Mouse (Mus musculus) CH12.LX (cell line): ENCODE measurements around the gene Mdk. TPM values are rescaled to one million over a fixed set of nuclear protein-coding genes. Genes with fewer than 3 reads are reported as not detected.

Experiments used
- DNase-seq: peaks from one replicate; pipeline ENCODE4 v3.0.0-alpha.2; 2013; ENCODE audit errors: extremely low read depth
- H3K27ac ChIP-seq: 2 replicates; pipeline ENCODE4 v1.5.1; 2012; ENCODE audit warnings: low read depth, mild to moderate bottlenecking, control low read depth, moderate library complexity; ENCODE audit not compliant: insufficient read depth
- H3K27me3 ChIP-seq: replicated peaks from 2 replicates; pipeline ENCODE3; 2012; ENCODE audit warnings: inconsistent platforms
- H3K36me3 ChIP-seq, 2 experiments: replicated peaks in 1 of 2; 2 replicates each; pipeline versions ENCODE3 to v1.6.1; 2012; ENCODE audit warnings: inconsistent platforms in 1 of 2, low read length in 1 of 2, mild to moderate bottlenecking in 1 of 2, mixed read lengths in 1 of 2, moderate library complexity in 1 of 2; ENCODE audit not compliant: control insufficient read depth in 1 of 2, insufficient read depth in 1 of 2
- H3K4me1 ChIP-seq, 2 experiments: 2 replicates each; pipeline ENCODE4 v1.6.1; 2012; ENCODE audit warnings: inconsistent platforms in 1 of 2, moderate library complexity in 1 of 2; ENCODE audit not compliant: insufficient read depth in 2 of 2, control insufficient read depth in 1 of 2
- H3K4me2 ChIP-seq: 2 replicates; pipeline ENCODE4 v1.6.1; 2012; ENCODE audit warnings: low read depth, mild to moderate bottlenecking, control low read depth; ENCODE audit not compliant: poor library complexity, insufficient read depth, severe bottlenecking
- H3K4me3 ChIP-seq, 3 experiments: fragments of 150-350 bp in 1 of 3; sonication (generic) in 1 of 3; replicated peaks in 1 of 3; 2 replicates each; pipeline versions ENCODE3 to v1.5.1; 2011 to 2012; ENCODE audit warnings: low read depth in 2 of 3, low read length in 2 of 3, mild to moderate bottlenecking in 2 of 3, moderate library complexity in 2 of 3, control low read depth in 1 of 3, improper control_type of control experiment in 1 of 3, inconsistent platforms in 1 of 3, mixed read lengths in 1 of 3; ENCODE audit not compliant: poor library complexity in 1 of 3
- H3K79me2 ChIP-seq: replicated peaks from 2 replicates; pipeline ENCODE4 v1.6.1; 2012; ENCODE audit warnings: mild to moderate bottlenecking, moderate library complexity; ENCODE audit not compliant: control insufficient read depth, poor library complexity, insufficient read depth, severe bottlenecking; ENCODE audit errors: extremely low read depth
- H3K9ac ChIP-seq: 2 replicates; pipeline ENCODE4 v1.6.1; 2012; ENCODE audit warnings: low read depth, mild to moderate bottlenecking, control low read depth, moderate library complexity; ENCODE audit not compliant: insufficient read depth
- H3K9me3 ChIP-seq: replicated peaks from 2 replicates; pipeline ENCODE3; 2012; ENCODE audit warnings: low read length, inconsistent platforms, mixed read lengths
- BHLHE40 ChIP-seq: IDR thresholded peaks from 2 replicates; pipeline ENCODE4 v1.6.1; 2011; ENCODE audit warnings: mild to moderate bottlenecking, low read depth, low read length, improper control_type of control experiment
- CHD1 ChIP-seq: IDR thresholded peaks from 2 replicates; pipeline ENCODE4 v1.6.1; 2012; ENCODE audit warnings: low read depth, low read length, improper control_type of control experiment, inconsistent platforms
- CHD2 ChIP-seq: IDR thresholded peaks from 2 replicates; pipeline ENCODE4 v1.6.1; 2011; ENCODE audit warnings: low read length, improper control_type of control experiment
- CTCF ChIP-seq, 2 experiments: IDR thresholded peaks in 1 of 2; conservative IDR thresholded peaks in 1 of 2; 2 replicates each; pipeline ENCODE4 v1.5.1; 2011 to 2012; ENCODE audit warnings: low read depth in 2 of 2, low read length in 2 of 2, improper control_type of control experiment in 1 of 2, inconsistent platforms in 1 of 2, mild to moderate bottlenecking in 1 of 2, moderate library complexity in 1 of 2
- E2F4 ChIP-seq: IDR thresholded peaks from 2 replicates; pipeline ENCODE4 v1.6.1; 2011; ENCODE audit warnings: low read depth, low read length, improper control_type of control experiment; ENCODE audit not compliant: insufficient replicate concordance
- GABPA ChIP-seq: IDR thresholded peaks from 2 replicates; pipeline ENCODE4 v1.6.1; 2012; ENCODE audit warnings: low read depth, low read length, improper control_type of control experiment, inconsistent platforms; ENCODE audit not compliant: insufficient replicate concordance
- HCFC1 ChIP-seq: IDR thresholded peaks from 2 replicates; pipeline ENCODE4 v1.6.1; 2012; ENCODE audit warnings: low read depth, mild to moderate bottlenecking, inconsistent platforms, low read length, improper control_type of control experiment
- JUND ChIP-seq: conservative IDR thresholded peaks from 2 replicates; pipeline ENCODE4 v1.6.1; 2011; ENCODE audit warnings: low read depth, low read length, improper control_type of control experiment
- KAT2A ChIP-seq: IDR thresholded peaks from 2 replicates; pipeline ENCODE4 v1.6.1; 2012; ENCODE audit warnings: low read length, improper control_type of control experiment, inconsistent platforms; ENCODE audit not compliant: insufficient replicate concordance
- MAFK ChIP-seq: IDR thresholded peaks from 2 replicates; pipeline ENCODE4 v1.6.1; 2011; ENCODE audit warnings: low read length, improper control_type of control experiment; ENCODE audit not compliant: insufficient replicate concordance
- MAZ ChIP-seq: IDR thresholded peaks from 2 replicates; pipeline ENCODE4 v1.6.1; 2012; ENCODE audit warnings: low read depth, mild to moderate bottlenecking, inconsistent platforms, low read length, improper control_type of control experiment, moderate library complexity
- MEF2A ChIP-seq: IDR thresholded peaks from 2 replicates; pipeline ENCODE4 v1.6.1; 2014; ENCODE audit warnings: low read depth, mild to moderate bottlenecking, inconsistent platforms, low read length, improper control_type of control experiment, borderline replicate concordance
- MYC ChIP-seq: IDR thresholded peaks from 2 replicates; pipeline ENCODE4 v1.6.1; 2011; ENCODE audit warnings: low read depth, mild to moderate bottlenecking, improper control_type of control experiment, low read length
- NELFE ChIP-seq: IDR thresholded peaks from 2 replicates; pipeline ENCODE4 v1.6.1; 2011; ENCODE audit warnings: low read depth, low read length, improper control_type of control experiment
- NRF1 ChIP-seq: IDR thresholded peaks from 2 replicates; pipeline ENCODE4 v1.6.1; 2014; ENCODE audit warnings: low read depth, mild to moderate bottlenecking, inconsistent platforms, low read length, improper control_type of control experiment, moderate library complexity
- PAX5 ChIP-seq: IDR thresholded peaks from 2 replicates; pipeline ENCODE4 v1.6.1; 2012; ENCODE audit warnings: low read length, inconsistent platforms, mixed read lengths
- POLR2A ChIP-seq: IDR thresholded peaks from 2 replicates; pipeline ENCODE4 v1.6.1; 2011; ENCODE audit warnings: low read depth, mild to moderate bottlenecking, improper control_type of control experiment, low read length
- RAD21 ChIP-seq: IDR thresholded peaks from 2 replicates; pipeline ENCODE4 v1.6.1; 2011; ENCODE audit warnings: low read depth, mild to moderate bottlenecking, low read length, improper control_type of control experiment, moderate library complexity
- RCOR1 ChIP-seq: conservative IDR thresholded peaks from 2 replicates; pipeline ENCODE4 v1.6.1; 2012; ENCODE audit warnings: low read depth, mild to moderate bottlenecking, inconsistent platforms, low read length, improper control_type of control experiment
- UBTF ChIP-seq: IDR thresholded peaks from 2 replicates; pipeline ENCODE4 v1.6.1; 2012; ENCODE audit warnings: low read depth, mild to moderate bottlenecking, inconsistent platforms, low read length, improper control_type of control experiment, moderate library complexity
- USF2 ChIP-seq: conservative IDR thresholded peaks from 2 replicates; pipeline ENCODE4 v1.6.1; 2011; ENCODE audit warnings: low read depth, low read length, improper control_type of control experiment
- ZMIZ1 ChIP-seq: IDR thresholded peaks from 2 replicates; pipeline ENCODE4 v1.6.1; 2012; ENCODE audit warnings: low read depth, mild to moderate bottlenecking, inconsistent platforms, low read length, improper control_type of control experiment
- dilution Hi-C: fragments of 300-500 bp; cut with MboI; formaldehyde crosslinking; loops from 2 replicates; pipeline ENCODE4 v1.14.3; 2020; ENCODE audit warnings: low sequenced_read_pairs; ENCODE audit not compliant: extremely low pct_unique_long_range_greater_than_20kb, extremely low pct_ligation_motif_present
- in situ Hi-C: fragments of 300-500 bp; cut with MboI; formaldehyde crosslinking; loops from 3 replicates; pipeline ENCODE4 v1.14.3; 2019; ENCODE audit warnings: low sequenced_read_pairs, low pct_ligation_motif_present, low pct_unique_long_range_greater_than_20kb, mixed read lengths
- polyA plus RNA-seq: library from polyadenylated mRNA; unstranded; fragments of >175 nt; gene quantifications from 2 replicates; pipeline ENCODE4 v1.2.1, GENCODE M21; 2012; ENCODE audit warnings: low read depth; ENCODE audit not compliant: insufficient read length
- total RNA-seq, 2 experiments: library from RNA; depleted of rRNA; stranded (reverse); fragments of 300-350 nt in 1 of 2; fragments of >200 nt in 1 of 2; gene quantifications; 2 replicates each; pipeline ENCODE4 v1.2.3; 2012 to 2014

Mdk gene
- total and polyA plus RNA-seq, 3 experiments: 0.25 to 2.4 (median 0.34) TPM

DNA sequence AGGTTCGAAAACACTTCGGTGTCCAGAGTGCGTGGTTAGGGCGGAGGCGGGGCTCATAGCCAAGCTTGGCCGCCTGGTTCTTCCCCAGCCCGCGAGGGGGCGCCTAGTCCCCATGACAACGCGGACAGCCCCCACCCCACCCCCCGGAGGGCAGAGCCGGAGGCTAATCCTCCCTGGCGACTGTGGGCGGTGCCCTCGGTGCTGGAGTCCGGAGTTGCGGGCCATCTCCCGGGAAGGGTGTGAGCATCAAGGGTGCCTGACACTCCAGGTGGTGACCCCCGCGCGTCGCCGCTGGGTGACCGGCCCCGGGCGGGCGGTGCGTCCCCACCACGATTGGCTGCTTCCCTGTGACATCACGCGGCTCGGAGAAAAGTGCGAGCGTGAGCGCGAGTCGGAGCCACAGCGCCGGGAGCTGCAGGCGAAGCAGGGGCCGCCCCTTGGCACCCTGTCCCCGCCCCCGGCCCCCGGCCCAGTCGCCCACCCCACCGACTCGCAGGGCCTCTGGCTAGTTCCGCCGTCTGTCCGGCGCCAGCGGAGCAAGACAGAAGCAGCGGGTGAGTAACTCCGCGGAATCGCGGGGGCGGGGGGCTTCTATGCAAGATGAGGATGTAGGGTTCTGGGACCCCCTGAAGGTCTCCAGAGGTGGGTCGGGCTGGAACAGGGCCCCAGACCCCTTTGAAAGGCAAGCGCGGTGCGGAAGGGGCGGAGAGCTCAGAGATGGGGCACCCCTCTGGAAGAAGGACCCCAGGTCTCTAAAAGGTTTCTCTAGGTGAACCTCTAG lies 10.1 kb downstream of the Mdk start (continued):
- TF ChIP-seq ZMIZ1: no peak
- no peak for TF ChIP-seq JUND
- TF ChIP-seq UBTF: no peak
- TF ChIP-seq CHD2: no peak
- TF ChIP-seq BHLHE40: no peak
- TF ChIP-seq CTCF (conservative IDR thresholded peaks at IDR 0.05 in 1 of 2, IDR thresholded peaks at IDR 0.05 in 1 of 2; ENCODE audit: low read depth in 2 of 2, low read length in 2 of 2): peak in 1 of 2 experiments; percentile 74; a peak in 2 of 4 replicates
- TF ChIP-seq MEF2A: no peak
- no peak; the same call in 1 of the 2 replicates for TF ChIP-seq RCOR1
- no peak for TF ChIP-seq NRF1
- no peak for TF ChIP-seq GABPA

DNA sequence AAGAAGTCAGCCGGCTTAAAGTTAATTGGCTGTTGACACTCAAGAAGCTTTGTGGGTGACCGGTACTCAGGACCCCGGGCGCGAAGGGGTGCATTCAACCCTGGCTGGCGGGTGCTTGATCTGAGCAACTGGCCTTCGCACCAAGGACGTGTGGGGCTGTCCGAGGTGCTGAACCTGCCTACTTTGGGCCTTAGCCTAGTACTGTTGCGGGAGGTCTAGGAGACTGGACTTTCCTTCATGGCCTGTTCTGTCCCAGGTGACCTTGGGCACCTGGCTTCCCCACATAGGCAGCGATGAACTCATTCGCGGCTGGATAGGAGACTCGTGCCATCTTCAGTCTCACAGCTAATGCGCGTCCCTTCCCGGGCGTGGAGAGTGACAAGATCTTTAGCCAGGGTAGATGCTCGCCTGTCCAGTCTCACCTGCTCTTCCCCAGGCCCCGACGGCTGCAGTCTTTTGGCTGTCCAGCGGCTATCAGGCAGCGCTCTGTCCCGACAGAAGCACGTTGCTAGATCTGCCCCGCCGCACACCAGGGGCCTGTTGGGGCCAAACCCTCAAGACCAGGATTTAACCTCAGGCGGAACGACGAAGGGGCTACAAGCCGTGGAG lies 10.8 kb downstream of the Mdk start:
- Histone ChIP-seq H3K9me3 (no peaks in the 10 kb centered on the region), H3K27me3 (no peaks in the 10 kb centered on the region), H3K79me2 (no peaks in the 10 kb centered on the region; the same call in 1 of the 2 replicates), H3K9ac (no peak overlapping the region), H3K4me2 (peak overlapping the region; percentile 87; the same call in 1 of the 2 replicates), H3K27ac (no peak overlapping the region), H3K4me1 (peaks cover 10 to 27% of the 10 kb centered on the region in 2 experiments), H3K36me3 (peaks cover 16 to 58% of the 10 kb centered on the region in 2 experiments), H3K4me3 (peak overlapping the region in 2 of 3 experiments; percentile 69 to 70)
- dilution Hi-C loops (no loop called here), in situ Hi-C loops (loop anchor here (10.0 kb wide), 1 partner anchor 146 kb away; no protein-coding TSS in a partner anchor)
- no peak for TF ChIP-seq JUND
- no peak for TF ChIP-seq POLR2A
- no peak for TF ChIP-seq MYC
- TF ChIP-seq MAFK: no peak
- TF ChIP-seq CTCF (conservative IDR thresholded peaks at IDR 0.05 in 1 of 2, IDR thresholded peaks at IDR 0.05 in 1 of 2; ENCODE audit: low read depth in 2 of 2, low read length in 2 of 2): no peak
- no peak for TF ChIP-seq E2F4
- no peak for TF ChIP-seq MAZ
- TF ChIP-seq PAX5: no peak
- no peak for TF ChIP-seq NELFE
- TF ChIP-seq CHD1: no peak
- no peak for TF ChIP-seq HCFC1
- no peak for TF ChIP-seq RAD21
- no peak for TF ChIP-seq BHLHE40
- TF ChIP-seq KAT2A: no peak
- no peak for TF ChIP-seq USF2
- no peak for DNase-seq
